Mouse (Mus musculus) CH12.LX (cell line): ENCODE measurements around the gene Tmem145. TPM values are rescaled to one million over a fixed set of nuclear protein-coding genes. Genes with fewer than 3 reads are reported as not detected.
A peak's percentile ranks its signal among the peaks of the same experiment; 100 is the strongest.

Source experiments
- DNase-seq: peaks from one replicate; pipeline ENCODE4 v3.0.0-alpha.2; 2013; ENCODE audit errors: extremely low read depth
- H3K27ac ChIP-seq: 2 replicates; pipeline ENCODE4 v1.5.1; 2012; ENCODE audit warnings: low read depth, mild to moderate bottlenecking, control low read depth, moderate library complexity; ENCODE audit not compliant: insufficient read depth
- H3K27me3 ChIP-seq: replicated peaks from 2 replicates; pipeline ENCODE3; 2012; ENCODE audit warnings: inconsistent platforms
- H3K36me3 ChIP-seq, 2 experiments: replicated peaks in 1 of 2; 2 replicates each; pipeline versions ENCODE3 to v1.6.1; 2012; ENCODE audit warnings: inconsistent platforms in 1 of 2, low read length in 1 of 2, mild to moderate bottlenecking in 1 of 2, mixed read lengths in 1 of 2, moderate library complexity in 1 of 2; ENCODE audit not compliant: control insufficient read depth in 1 of 2, insufficient read depth in 1 of 2
- H3K4me1 ChIP-seq, 2 experiments: 2 replicates each; pipeline ENCODE4 v1.6.1; 2012; ENCODE audit warnings: inconsistent platforms in 1 of 2, moderate library complexity in 1 of 2; ENCODE audit not compliant: insufficient read depth in 2 of 2, control insufficient read depth in 1 of 2
- H3K4me2 ChIP-seq: 2 replicates; pipeline ENCODE4 v1.6.1; 2012; ENCODE audit warnings: low read depth, mild to moderate bottlenecking, control low read depth; ENCODE audit not compliant: poor library complexity, insufficient read depth, severe bottlenecking
- H3K4me3 ChIP-seq, 3 experiments: fragments of 150-350 bp in 1 of 3; sonication (generic) in 1 of 3; replicated peaks in 1 of 3; 2 replicates each; pipeline versions ENCODE3 to v1.5.1; 2011 to 2012; ENCODE audit warnings: low read depth in 2 of 3, low read length in 2 of 3, mild to moderate bottlenecking in 2 of 3, moderate library complexity in 2 of 3, control low read depth in 1 of 3, improper control_type of control experiment in 1 of 3, inconsistent platforms in 1 of 3, mixed read lengths in 1 of 3; ENCODE audit not compliant: poor library complexity in 1 of 3
- H3K79me2 ChIP-seq: replicated peaks from 2 replicates; pipeline ENCODE4 v1.6.1; 2012; ENCODE audit warnings: mild to moderate bottlenecking, moderate library complexity; ENCODE audit not compliant: control insufficient read depth, poor library complexity, insufficient read depth, severe bottlenecking; ENCODE audit errors: extremely low read depth
- H3K9ac ChIP-seq: 2 replicates; pipeline ENCODE4 v1.6.1; 2012; ENCODE audit warnings: low read depth, mild to moderate bottlenecking, control low read depth, moderate library complexity; ENCODE audit not compliant: insufficient read depth
- H3K9me3 ChIP-seq: replicated peaks from 2 replicates; pipeline ENCODE3; 2012; ENCODE audit warnings: low read length, inconsistent platforms, mixed read lengths
- CHD1 ChIP-seq: IDR thresholded peaks from 2 replicates; pipeline ENCODE4 v1.6.1; 2012; ENCODE audit warnings: low read depth, low read length, improper control_type of control experiment, inconsistent platforms
- CHD2 ChIP-seq: IDR thresholded peaks from 2 replicates; pipeline ENCODE4 v1.6.1; 2011; ENCODE audit warnings: low read length, improper control_type of control experiment
- CTCF ChIP-seq, 2 experiments: IDR thresholded peaks in 1 of 2; conservative IDR thresholded peaks in 1 of 2; 2 replicates each; pipeline ENCODE4 v1.5.1; 2011 to 2012; ENCODE audit warnings: low read depth in 2 of 2, low read length in 2 of 2, improper control_type of control experiment in 1 of 2, inconsistent platforms in 1 of 2, mild to moderate bottlenecking in 1 of 2, moderate library complexity in 1 of 2
- E2F4 ChIP-seq: IDR thresholded peaks from 2 replicates; pipeline ENCODE4 v1.6.1; 2011; ENCODE audit warnings: low read depth, low read length, improper control_type of control experiment; ENCODE audit not compliant: insufficient replicate concordance
- ELF1 ChIP-seq: IDR thresholded peaks from 2 replicates; pipeline ENCODE4 v1.6.1; 2014; ENCODE audit warnings: low read depth, mild to moderate bottlenecking, inconsistent platforms, low read length, improper control_type of control experiment
- IRF4 ChIP-seq: IDR thresholded peaks from 2 replicates; pipeline ENCODE4 v1.6.1; 2014; ENCODE audit warnings: low read depth, mild to moderate bottlenecking, inconsistent platforms, low read length, improper control_type of control experiment
- KAT2A ChIP-seq: IDR thresholded peaks from 2 replicates; pipeline ENCODE4 v1.6.1; 2012; ENCODE audit warnings: low read length, improper control_type of control experiment, inconsistent platforms; ENCODE audit not compliant: insufficient replicate concordance
- MAZ ChIP-seq: IDR thresholded peaks from 2 replicates; pipeline ENCODE4 v1.6.1; 2012; ENCODE audit warnings: low read depth, mild to moderate bottlenecking, inconsistent platforms, low read length, improper control_type of control experiment, moderate library complexity
- MYC ChIP-seq: IDR thresholded peaks from 2 replicates; pipeline ENCODE4 v1.6.1; 2011; ENCODE audit warnings: low read depth, mild to moderate bottlenecking, improper control_type of control experiment, low read length
- RAD21 ChIP-seq: IDR thresholded peaks from 2 replicates; pipeline ENCODE4 v1.6.1; 2011; ENCODE audit warnings: low read depth, mild to moderate bottlenecking, low read length, improper control_type of control experiment, moderate library complexity
- SIN3A ChIP-seq: IDR thresholded peaks from 2 replicates; pipeline ENCODE4 v1.6.1; 2012; ENCODE audit warnings: low read length, improper control_type of control experiment, inconsistent platforms
- SMC3 ChIP-seq: IDR thresholded peaks from 2 replicates; pipeline ENCODE4 v1.6.1; 2011; ENCODE audit warnings: low read depth, low read length, improper control_type of control experiment
- TBP ChIP-seq: conservative IDR thresholded peaks from 2 replicates; pipeline ENCODE4 v1.6.1; 2011; ENCODE audit warnings: low read depth, low read length, improper control_type of control experiment
- dilution Hi-C: fragments of 300-500 bp; cut with MboI; formaldehyde crosslinking; loops from 2 replicates; pipeline ENCODE4 v1.14.3; 2020; ENCODE audit warnings: low sequenced_read_pairs; ENCODE audit not compliant: extremely low pct_unique_long_range_greater_than_20kb, extremely low pct_ligation_motif_present
- in situ Hi-C: fragments of 300-500 bp; cut with MboI; formaldehyde crosslinking; loops from 3 replicates; pipeline ENCODE4 v1.14.3; 2019; ENCODE audit warnings: low sequenced_read_pairs, low pct_ligation_motif_present, low pct_unique_long_range_greater_than_20kb, mixed read lengths
- polyA plus RNA-seq: library from polyadenylated mRNA; unstranded; fragments of >175 nt; gene quantifications from 2 replicates; pipeline ENCODE4 v1.2.1, GENCODE M21; 2012; ENCODE audit warnings: low read depth; ENCODE audit not compliant: insufficient read length
- total RNA-seq, 2 experiments: library from RNA; depleted of rRNA; stranded (reverse); fragments of 300-350 nt in 1 of 2; fragments of >200 nt in 1 of 2; gene quantifications; 2 replicates each; pipeline ENCODE4 v1.2.3; 2012 to 2014

Tmem145 gene
- total and polyA plus RNA-seq, 3 experiments: 0.10 TPM; not detected in 2

GRCm38 (mm10) chr7:25288011-25288410 is 17.9 kb upstream of the Tmem145 start:
- H3K4me1 ChIP-seq: peaks cover 6 to 20% of the 10 kb centered on the region in 2 experiments; a peak in 3 of 4 replicates
- dilution Hi-C loops: no loop called here
- TF ChIP-seq TBP (no peak), CHD2 (no peak)

GRCm38 (mm10) chr7:25288721-25289120 is 17.2 kb upstream of the Tmem145 start:
- H3K9me3 ChIP-seq: peaks cover 11% of the 10 kb centered on the region
- peaks cover 1 to 14% of the 10 kb centered on the region in 2 experiments; a peak in 3 of 4 replicates for H3K4me1 ChIP-seq
- in situ Hi-C loops: no loop called here
- H3K79me2 ChIP-seq: no peaks in the 10 kb centered on the region
- H3K4me2 ChIP-seq: no peak overlapping the region
- DNase-seq: no peak
- dilution Hi-C loops: no loop called here
- no peak overlapping the region for H3K27ac ChIP-seq
- TF ChIP-seq ELF1 (no peak), MAZ (no peak), MYC (no peak), KAT2A (no peak), SIN3A (no peak), RAD21 (no peak), E2F4 (no peak), IRF4 (no peak), CHD1 (no peak)
- H3K4me3 ChIP-seq: no peak overlapping the region
- no peaks in the 10 kb centered on the region for H3K27me3 ChIP-seq
- H3K9ac ChIP-seq: no peak overlapping the region
- H3K36me3 ChIP-seq: peaks cover 87 to 95% of the 10 kb centered on the region in 2 experiments

More at GRCm38 (mm10) chr7:25288011-25288410, 17.9 kb upstream of the Tmem145 start:
- no peak overlapping the region for H3K9ac ChIP-seq
- H3K27ac ChIP-seq: no peak overlapping the region
- no peak overlapping the region for H3K4me2 ChIP-seq
- no peaks in the 10 kb centered on the region for H3K27me3 ChIP-seq
- peaks cover 6% of the 10 kb centered on the region for H3K79me2 ChIP-seq
- in situ Hi-C loops: no loop called here
- H3K9me3 ChIP-seq: peaks cover 11% of the 10 kb centered on the region
- H3K4me3 ChIP-seq: no peak overlapping the region
- DNase-seq: no peak
- H3K36me3 ChIP-seq: peaks cover 82 to 88% of the 10 kb centered on the region in 2 experiments

- H3K36me3 ChIP-seq: peaks cover 91 to 97% of the 10 kb centered on the region in 2 experiments
- H3K4me3 ChIP-seq: no peak overlapping the region
- TF ChIP-seq CHD2: no peak
- peak; percentile 19; the same call in 1 of the 2 replicates for TF ChIP-seq SMC3
- TF ChIP-seq CTCF (conservative IDR thresholded peaks at IDR 0.05 in 1 of 2, IDR thresholded peaks at IDR 0.05 in 1 of 2; ENCODE audit: low read depth in 2 of 2, low read length in 2 of 2): peak in 1 of 2 experiments; percentile 41; a peak in 2 of 4 replicates
- peaks cover 5 to 15% of the 10 kb centered on the region in 2 experiments for H3K4me1 ChIP-seq
- dilution Hi-C loops: no loop called here
- no peaks in the 10 kb centered on the region for H3K79me2 ChIP-seq
- no peak overlapping the region for H3K27ac ChIP-seq
- no peak overlapping the region for H3K4me2 ChIP-seq
- DNase-seq: no peak
- in situ Hi-C loops: no loop called here
- H3K9ac ChIP-seq: no peak overlapping the region
- peaks cover 11% of the 10 kb centered on the region for H3K9me3 ChIP-seq
- no peaks in the 10 kb centered on the region for H3K27me3 ChIP-seq
Measured at GRCm38 (mm10) chr7:25289925-25290324, 16.0 kb upstream of the Tmem145 start.
